Mouse (Mus musculus) heart, postnatal 36 days (tissue): ENCODE results near the gene P2ry14. TPM values are rescaled to one million over a fixed set of nuclear protein-coding genes. Genes with fewer than 3 reads are reported as not detected.
A peak's percentile ranks its signal among the peaks of the same experiment; 100 is the strongest.

Source experiments
- DNase-seq, 2 experiments: peaks; one replicate each; pipeline ENCODE4 v3.0.0; 2021 to 2022
- intact Hi-C: fragments of 180-260 bp; cut with DNase I; formaldehyde crosslinking; loops from one replicate; pipeline ENCODE4 v1.15.1; 2025
- total RNA-seq, 2 experiments: library from RNA; stranded (reverse); gene quantifications; 2 replicates each; pipeline ENCODE4 v1.2.3; 2021

P2ry14 gene
- total RNA-seq = 1 to 10 TPM; 5.0 to 5.8 TPM

- intact Hi-C loops = no loop called here
- DNase-seq = no peak
Observed at GRCm38 (mm10) chr3:59153424-59153823, at the start of gene P2ry14. Gene P2ry14 (minus strand): TSS chr3:59153618.

- DNase-seq = no peak
- intact Hi-C loops = no loop called here
Observed at GRCm38 (mm10) chr3:59197329-59197948, 44.0 kb upstream of the P2ry14 start.

- intact Hi-C loops = no loop called here
- DNase-seq = no peak
Observed at GRCm38 (mm10) chr3:59194938-59195337, 41.5 kb upstream of the P2ry14 start, which contains the start of gene Gpr87. Gene Gpr87 (minus strand): TSS chr3:59195104.

- no peak for DNase-seq
- intact Hi-C loops = no loop called here
Observed at GRCm38 (mm10) chr3:59194099-59194498, 40.7 kb upstream of the P2ry14 start.

GRCm38 (mm10) chr3:59191674-59192073, 38.3 kb upstream of the P2ry14 start:
- intact Hi-C loops = no loop called here
- no peak for DNase-seq

- intact Hi-C loops = no loop called here
- DNase-seq = no peak
Observed at GRCm38 (mm10) chr3:59187336-59187735, 33.9 kb upstream of the P2ry14 start.

GRCm38 (mm10) chr3:59185662-59186061, 32.2 kb upstream of the P2ry14 start:
- intact Hi-C loops = no loop called here
- DNase-seq = no peak

- intact Hi-C loops = no loop called here
- DNase-seq = no peak
Observed at GRCm38 (mm10) chr3:59182129-59182528, 28.7 kb upstream of the P2ry14 start.

GRCm38 (mm10) chr3:59181134-59181533, 27.7 kb upstream of the P2ry14 start:
- DNase-seq = no peak
- intact Hi-C loops = no loop called here

GRCm38 (mm10) chr3:59176871-59177270, 23.5 kb upstream of the P2ry14 start:
- DNase-seq = no peak
- intact Hi-C loops = loop anchor here (5.0 to 10.0 kb wide), 3 partner anchors 70 to 568 kb away; no protein-coding TSS in a partner anchor

GRCm38 (mm10) chr3:59175234-59175633, 21.8 kb upstream of the P2ry14 start:
- DNase-seq = peak; percentile 38 to 41
- intact Hi-C loops = loop anchor here (2.0 to 10.0 kb wide), 4 partner anchors 34 to 570 kb away; no protein-coding TSS in a partner anchor

- intact Hi-C loops = loop anchor here (2.0 to 10.0 kb wide), 4 partner anchors 34 to 570 kb away; no protein-coding TSS in a partner anchor
- DNase-seq = no peak
Observed at GRCm38 (mm10) chr3:59174426-59175154, 21.2 kb upstream of the P2ry14 start.

- no peak for DNase-seq
- intact Hi-C loops = loop anchor here (2.0 to 10.0 kb wide), 2 partner anchors 49 to 575 kb away; no protein-coding TSS in a partner anchor
Observed at GRCm38 (mm10) chr3:59169921-59170627, 16.7 kb upstream of the P2ry14 start.

- no peak for DNase-seq
- intact Hi-C loops = loop anchor here (2.0 kb wide), 1 partner anchor 48 kb away; no protein-coding TSS in a partner anchor
Observed at GRCm38 (mm10) chr3:59169215-59169614, 15.8 kb upstream of the P2ry14 start.

GRCm38 (mm10) chr3:59168476-59168875, 15.1 kb upstream of the P2ry14 start:
- DNase-seq = no peak
- intact Hi-C loops = loop anchor here (2.0 kb wide), 1 partner anchor 48 kb away; no protein-coding TSS in a partner anchor

- no peak for DNase-seq
- intact Hi-C loops = loop anchor here (2.0 kb wide), 1 partner anchor 47 kb away; no protein-coding TSS in a partner anchor
Observed at GRCm38 (mm10) chr3:59167417-59168054, 14.1 kb upstream of the P2ry14 start.

GRCm38 (mm10) chr3:59160465-59160864, 7.0 kb upstream of the P2ry14 start:
- DNase-seq = no peak
- intact Hi-C loops = no loop called here

GRCm38 (mm10) chr3:59157048-59157447, 3.6 kb upstream of the P2ry14 start:
- intact Hi-C loops = no loop called here
- no peak for DNase-seq

GRCm38 (mm10) chr3:59155404-59155803, 2.0 kb upstream of the P2ry14 start:
- intact Hi-C loops = no loop called here
- DNase-seq = no peak

- intact Hi-C loops = no loop called here
- DNase-seq = no peak
Observed at GRCm38 (mm10) chr3:59154888-59155287, 1.5 kb upstream of the P2ry14 start.
